Mouse (Mus musculus) kidney, postnatal 25 days (tissue): ENCODE data around the gene Znrf1.
"Not testable (repeated sequence)": the region's sequence is repeated elsewhere in the genome, so short reads cannot be mapped to it uniquely, and the experiment has no call there.

Experiments used
- DNase-seq, 2 experiments: peaks; one replicate each; pipeline ENCODE4 v3.0.0; 2021; ENCODE audit warnings: mixed read lengths in 2 of 2

Gene Znrf1

DNA sequence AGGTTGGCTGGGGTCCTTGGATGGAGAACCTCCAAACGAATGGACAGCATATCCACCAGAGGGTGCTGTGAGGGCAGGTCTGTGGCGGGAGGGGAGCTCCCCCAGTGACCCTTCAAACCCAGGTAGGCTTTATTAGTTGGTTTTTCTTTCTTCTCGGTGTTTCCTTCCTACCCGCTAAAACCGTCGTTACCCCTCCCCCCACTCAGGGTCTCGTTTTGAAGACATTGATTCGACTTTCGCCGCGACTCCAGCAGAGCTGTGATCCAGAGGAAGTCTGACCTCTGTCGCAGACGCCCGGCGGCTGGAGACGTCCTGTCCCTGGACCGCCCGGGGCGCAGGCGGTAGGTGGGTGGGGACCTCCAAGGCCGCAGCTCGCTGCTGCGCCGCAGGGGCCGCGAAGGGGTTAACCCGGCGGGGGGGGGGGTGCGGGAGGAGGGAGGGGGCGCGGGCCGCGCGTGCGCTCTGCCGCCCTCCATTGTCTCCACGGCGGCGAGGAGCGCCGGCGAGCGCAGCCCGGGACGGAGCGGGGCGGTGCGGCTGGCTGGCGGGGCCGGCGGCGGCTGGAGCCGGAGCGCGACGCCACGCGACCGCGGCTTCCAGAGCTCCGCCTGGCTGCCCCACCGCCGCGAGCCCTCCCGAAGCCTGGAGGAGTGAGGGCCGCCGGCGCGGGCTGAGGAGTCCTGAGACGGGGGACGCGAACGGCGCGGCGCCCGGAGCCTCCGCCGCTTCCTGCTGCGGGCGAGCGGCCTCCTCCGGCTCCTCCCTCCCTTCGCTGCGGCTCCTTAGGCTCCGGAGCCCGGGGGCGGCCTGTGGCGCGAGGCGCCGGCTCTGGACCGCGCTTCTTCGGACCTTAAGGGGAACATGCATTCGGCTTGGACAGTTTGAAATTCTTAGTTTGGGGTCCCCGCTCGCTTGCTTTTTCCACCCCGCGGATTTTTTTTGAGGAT, at the start of gene Znrf1:
Znrf1 (plus strand) TSS at position 67 of the 947 bp plus-strand sequence.
- DNase-seq = peak; percentile 76 to 86

DNA sequence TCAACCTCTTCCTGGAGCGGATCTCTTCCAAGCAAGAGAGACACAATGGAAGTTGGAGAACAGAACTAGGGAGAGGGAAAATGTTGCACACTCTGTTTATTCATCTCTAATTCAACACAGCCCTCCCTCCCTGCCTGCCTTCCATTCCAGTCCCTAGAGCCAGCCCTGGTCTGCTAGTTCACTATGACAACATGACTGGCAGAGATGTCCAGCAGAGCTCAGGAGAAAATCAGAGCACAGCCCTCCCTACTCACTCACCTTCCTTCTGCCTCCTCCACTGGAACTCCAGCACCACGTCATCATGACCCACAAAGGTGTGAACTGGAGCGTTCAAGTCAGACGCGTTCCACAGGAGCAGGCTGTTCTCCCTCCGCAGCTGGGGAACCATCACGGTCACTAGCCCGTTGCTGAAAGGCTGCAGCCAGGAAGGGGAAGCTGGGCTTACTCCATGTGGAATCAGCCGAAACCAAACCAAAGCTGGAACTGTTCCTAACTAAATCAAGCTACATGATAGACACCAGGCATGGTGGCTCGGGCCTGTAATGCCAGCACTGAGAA, 45.8 kb upstream of the Znrf1 start:
- peak; percentile 15 to 64 for DNase-seq

DNA sequence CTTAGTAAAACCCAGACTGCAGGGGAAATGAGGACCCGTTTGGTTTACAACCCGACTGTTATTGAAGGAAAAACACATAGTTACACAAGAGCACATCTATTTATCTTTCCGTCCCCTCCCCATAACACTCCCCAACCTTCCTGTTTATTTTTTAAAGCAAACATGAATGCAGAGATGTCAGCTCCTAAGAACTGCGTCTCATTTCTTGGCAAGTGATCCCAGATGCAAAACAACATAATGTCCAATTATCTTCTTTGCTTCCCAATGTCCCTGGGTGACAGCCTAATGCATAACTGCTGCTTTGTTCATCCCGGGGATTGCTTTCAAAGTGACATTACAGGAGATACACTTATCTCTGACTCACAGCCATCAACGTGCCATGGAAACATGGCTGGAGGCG, 44.7 kb upstream of the Znrf1 start:
- DNase-seq = no peak

DNA sequence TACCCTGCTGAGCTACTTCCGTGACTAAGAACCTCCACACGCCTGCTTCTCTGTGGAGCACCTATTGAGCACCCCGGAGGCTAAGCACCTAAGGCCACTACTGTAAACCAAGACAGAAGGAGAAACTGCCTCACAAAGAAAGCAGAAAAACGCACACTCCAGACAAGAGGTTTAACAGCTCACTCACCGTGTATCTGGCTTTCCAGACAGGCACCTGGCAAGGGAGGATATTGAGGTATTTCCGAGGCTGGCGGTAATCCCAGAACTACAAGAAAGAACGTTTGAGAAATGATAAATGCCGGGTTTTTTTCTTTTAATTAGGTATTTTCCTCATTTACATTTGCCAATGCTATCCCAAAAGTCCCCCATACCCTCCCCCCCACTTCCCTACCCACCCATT, 43.4 kb upstream of the Znrf1 start:
- DNase-seq = no peak

DNA sequence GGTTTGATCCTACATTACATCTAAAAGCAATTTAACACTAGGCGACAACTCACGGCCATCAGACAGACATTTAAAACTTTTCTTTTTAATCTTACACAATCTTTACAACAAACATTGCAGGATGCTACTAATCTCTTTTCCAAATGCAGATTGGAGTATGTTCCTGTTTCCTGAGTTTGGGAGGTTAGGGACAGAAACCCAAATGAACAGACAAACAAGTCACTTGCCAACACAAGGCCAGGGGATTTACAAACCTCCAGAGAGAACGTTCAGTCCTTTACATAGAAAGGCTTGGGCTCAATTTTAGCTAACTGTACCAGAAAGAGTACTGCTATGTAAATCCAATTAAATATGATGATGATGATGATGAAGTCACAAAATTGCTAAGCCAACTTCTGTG, 42.7 kb upstream of the Znrf1 start:
- no peak for DNase-seq

DNA sequence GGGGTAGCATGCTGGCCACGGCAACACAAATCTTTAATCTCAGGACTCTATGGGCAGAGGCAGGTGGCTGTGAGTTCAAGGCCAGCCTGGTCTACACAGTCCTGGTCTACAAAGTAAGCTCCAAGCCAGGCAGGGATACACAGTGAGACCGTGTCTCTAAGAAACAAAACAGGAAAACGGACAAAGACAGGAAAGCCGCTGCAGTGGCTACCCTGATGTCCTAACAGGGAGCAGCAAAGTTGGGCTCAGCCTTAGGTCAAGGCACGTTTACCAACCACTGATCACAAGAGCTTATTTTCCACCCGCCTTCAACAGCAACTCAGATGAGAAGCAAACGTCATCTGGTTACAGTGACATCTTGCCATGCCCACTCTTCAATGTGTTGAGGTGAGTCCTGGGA, 39.6 kb upstream of the Znrf1 start:
- no peak for DNase-seq

DNA sequence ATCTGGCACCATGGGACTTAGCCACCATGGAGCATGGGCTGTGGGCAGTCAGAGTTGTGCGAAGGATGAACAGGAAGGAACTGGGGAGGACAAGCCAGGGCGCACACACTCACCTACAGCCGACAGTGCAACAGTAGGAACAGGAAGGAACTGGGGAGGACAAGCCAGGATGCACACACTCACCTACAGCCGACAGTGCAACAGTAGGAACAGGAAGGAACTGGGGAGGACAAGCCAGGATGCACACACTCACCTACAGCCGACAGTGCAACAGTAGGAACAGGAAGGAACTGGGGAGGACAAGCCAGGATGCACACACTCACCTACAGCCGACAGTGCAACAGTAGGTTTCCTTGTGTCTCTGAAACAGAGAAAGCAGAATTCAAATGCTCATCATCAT, 37.6 kb upstream of the Znrf1 start:
- DNase-seq = not testable (repeated sequence)

DNA sequence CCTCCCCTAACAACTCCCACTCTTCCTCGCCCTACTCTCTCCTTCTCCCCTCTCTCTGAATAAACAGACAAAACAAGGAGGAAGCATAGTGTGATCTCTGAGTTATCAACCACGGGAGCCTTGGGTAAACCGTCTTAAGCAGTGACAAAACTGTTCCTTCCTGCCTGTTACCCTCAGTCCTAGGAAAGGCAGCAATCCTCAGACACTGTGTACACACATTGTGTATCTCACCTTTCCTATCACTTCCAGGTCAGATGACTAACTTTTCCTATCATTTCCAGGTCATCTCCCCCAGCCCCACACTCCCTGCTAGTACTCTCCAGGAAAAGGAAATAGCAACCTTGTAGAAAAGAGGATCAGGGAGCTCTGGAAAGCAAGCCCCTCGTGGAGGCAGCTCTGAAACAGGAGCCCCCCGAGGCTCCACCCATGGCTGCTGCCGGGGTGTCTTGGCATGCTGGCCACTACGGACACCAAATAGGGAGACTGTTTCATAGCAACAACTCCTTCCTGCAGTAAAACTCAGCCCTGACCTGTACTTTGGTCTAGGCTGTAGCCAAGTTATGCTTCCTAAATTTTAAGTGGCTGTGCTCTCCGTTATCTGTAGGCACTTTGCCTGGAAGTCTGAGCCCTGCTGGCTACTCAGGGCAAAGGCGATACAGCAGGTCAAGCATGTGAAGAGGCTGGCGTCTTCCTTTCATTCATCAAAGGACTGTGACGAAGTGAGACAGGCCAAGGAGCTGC, 34.0 kb upstream of the Znrf1 start:
- DNase-seq = no peak

DNA sequence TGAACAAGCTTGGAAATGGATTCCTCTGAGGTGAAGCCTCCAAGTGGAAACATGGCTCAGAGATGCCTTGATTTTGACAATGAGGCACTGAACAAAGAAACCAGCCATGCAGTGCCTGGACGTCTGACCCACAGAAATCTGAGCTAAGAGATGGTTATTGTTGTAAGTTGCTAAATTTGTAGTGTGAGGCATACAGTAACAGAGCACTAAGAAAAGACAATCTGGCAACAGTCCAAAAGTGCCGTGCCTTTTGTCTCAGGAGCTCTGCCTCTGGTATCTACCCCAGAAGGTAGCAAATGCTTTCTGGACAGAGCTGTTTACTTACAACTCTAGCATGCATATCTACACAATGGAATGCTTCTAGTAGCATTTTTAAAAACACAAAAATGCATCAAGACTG, 27.3 kb upstream of the Znrf1 start:
- DNase-seq = no peak

DNA sequence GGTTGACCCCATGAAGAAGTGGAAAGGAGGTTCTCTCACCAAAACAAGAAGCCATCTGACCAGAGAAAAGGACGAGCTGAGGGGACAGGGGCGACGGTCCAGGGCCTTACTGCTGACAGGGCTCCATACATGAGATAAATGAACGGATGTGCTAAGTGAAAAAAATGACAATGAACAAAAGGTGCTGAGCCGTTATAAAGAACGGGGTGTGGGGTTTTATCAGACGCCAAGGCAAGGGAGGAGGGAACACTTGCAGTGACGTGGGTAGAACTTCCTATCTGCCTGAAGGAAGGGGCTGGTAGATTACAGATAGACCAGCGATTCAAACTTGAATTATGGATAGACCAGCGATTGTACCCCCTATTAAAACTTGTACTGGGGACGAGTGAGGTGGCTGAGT, 26.6 kb upstream of the Znrf1 start:
- no peak for DNase-seq

DNA sequence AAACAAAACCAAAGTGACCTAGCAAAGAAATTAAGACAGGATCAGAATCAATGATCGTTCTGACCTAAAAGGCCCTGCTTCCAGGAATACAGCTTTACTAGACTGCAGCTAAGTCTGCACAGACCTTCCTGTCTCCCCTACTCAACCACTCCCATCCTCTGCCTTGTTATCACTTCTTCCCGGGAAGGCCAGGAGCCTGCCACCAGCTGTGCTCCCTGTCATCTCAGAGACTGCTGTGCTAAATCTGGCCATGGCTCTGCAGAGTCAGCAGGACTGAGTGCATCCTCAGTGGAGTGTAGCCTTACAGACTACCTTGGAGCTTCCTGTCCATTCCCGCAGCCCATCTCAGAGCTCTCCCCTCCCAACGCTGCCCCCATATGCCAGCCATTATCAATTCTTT, 25.5 kb upstream of the Znrf1 start:
- peak in 1 of 2 experiments; percentile 42 for DNase-seq

DNA sequence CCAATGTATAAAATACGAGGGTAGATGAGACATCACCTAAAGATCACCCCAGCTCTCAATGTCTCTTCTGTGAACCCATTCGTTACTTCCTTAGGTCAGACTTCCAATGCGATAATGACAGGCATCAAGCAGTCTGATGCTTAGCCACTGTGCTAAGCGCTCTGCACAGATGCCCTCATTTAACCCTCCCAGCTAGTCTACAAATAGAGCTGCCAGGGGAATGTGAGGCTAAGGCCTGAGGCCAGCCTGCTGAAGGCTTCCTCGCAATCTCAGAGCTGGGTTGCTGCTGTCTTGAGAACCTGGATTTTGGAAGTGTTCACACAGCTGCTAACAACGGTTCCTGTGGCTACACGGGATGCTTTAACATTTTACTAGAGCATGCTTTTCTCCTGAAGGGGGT, 23.0 kb upstream of the Znrf1 start:
- no peak for DNase-seq

DNA sequence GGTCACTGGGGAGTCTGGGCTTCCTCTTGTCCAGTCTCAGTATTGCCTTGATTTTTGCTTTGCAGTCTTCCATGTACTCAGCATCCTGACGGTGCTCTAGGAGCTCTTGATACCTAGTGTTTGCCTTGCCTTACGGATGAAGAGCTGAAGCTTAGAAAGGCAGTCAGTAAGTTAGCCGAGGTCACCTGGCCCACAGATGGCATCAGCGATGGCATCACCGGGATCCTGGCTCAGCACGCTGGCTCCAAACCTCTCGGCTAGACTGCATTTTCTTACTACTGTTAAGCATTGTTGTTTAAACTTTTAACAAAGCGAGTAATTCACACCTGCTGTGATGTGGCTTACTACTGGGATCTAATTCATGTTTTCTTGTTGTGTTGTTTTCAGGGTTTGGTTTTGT, 22.5 kb upstream of the Znrf1 start:
- DNase-seq = no peak

DNA sequence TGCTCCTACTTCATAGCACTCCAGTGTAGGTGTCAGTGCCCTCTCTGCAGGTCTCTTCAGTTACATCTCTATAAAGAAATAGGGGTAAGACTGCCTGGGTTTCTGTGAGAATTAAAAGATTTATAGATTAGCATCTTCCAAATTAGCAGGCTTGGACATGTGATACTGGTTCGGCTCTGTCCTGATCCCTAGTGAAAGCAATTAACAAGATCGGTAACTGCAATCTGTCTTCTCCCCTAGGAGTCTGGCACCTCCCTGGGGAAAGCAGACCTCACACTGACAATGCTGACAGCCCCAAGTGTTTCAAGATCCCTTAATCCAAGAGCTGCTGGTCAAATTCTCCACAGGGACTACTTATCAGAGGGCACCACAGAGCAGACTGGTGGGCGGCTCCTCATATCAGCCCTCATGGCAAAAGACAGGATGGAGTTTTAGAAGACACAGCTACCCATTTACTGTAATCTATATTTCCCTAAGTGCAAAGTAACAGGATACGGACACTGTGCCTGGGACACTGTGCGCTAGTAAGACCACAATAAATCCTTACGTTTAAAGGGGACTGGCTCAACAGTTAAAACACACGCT, 19.4 kb upstream of the Znrf1 start:
- no peak for DNase-seq

DNA sequence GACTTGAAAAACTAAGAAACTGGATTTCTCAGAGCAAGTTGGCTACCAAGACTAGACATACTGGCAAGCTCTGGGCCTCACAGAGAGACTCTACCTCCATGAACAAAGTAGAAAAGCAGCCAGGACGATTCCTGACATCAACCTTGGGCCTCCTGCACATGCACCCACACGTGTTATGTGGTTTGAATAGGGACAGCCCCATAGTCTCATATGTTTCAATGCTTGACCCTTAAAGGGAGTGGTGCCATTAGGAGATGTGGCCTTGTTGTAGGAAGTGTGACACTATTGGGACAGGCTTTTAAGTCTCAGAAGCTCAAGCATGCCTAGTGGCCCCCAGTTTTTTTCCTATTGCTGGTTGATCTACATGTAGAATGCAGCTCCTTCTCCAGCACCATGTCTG, 18.4 kb upstream of the Znrf1 start:
- no peak for DNase-seq

DNA sequence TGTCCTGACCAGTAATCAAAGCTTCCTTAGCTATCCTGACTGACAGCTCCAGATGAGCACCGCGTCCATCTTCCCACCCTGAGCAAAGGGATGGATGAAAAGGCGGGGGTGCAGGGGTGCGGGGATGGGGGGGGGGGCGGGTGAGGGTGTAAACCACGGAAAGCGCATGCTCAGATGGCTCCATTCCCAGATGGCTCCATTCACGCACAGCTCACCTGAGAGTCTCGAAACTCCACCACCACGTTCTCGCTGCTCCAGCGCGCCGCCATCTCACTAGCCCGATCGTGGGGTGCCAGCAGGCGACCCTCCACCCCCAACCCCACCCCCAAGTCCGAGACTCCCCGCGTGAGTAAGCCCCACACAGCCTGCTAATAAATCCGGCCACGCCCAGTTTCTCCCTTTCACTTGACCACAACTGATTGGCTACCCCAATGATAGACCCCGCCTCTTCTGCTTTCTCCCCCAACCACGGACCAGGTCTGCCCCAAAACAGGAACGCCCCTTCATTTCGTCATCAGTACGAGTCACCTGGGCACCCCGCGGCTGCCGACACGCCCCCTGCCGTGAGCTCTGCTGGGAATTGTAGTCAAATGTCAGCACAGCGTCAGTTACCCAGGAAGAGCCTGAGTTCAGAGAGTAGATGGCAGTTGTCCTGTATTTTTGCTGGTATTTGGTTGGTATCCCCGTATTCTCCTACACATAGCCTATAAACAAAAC, 14.0 kb upstream of the Znrf1 start, which contains the start of gene Wdr59:
Wdr59 (minus strand) TSS at position 380 of the 717 bp plus-strand sequence.
- DNase-seq = peak; percentile 99

DNA sequence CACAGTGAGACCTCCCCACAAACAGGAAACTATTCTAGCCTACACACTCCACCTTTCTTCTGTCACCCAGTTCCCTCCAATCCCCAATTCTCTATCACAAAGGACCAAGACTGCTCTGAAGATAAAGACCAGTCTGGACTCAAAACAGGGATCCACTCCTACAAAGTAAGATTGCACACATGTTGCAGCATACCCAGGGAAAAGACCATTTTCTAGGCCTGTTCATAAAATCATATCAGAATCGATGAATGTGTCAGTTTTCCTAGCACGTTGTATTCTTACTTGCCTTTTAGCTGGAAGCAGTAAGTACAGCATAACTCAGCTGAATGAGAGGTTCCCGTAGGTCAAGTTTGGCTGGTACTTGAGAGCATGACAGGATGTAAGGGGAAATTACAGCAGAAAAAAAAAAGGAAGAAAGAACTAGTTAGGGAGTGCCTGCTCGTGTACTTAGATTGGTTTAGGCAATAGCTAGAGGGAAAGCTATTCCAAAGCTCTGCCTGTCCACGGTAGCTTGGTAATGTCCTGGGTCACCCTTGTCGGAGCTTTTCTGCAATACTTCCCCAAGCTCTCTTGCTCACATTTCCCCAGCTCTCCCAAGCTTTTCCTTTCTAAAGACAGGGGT, 9.4 kb upstream of the Znrf1 start:
- DNase-seq = no peak

DNA sequence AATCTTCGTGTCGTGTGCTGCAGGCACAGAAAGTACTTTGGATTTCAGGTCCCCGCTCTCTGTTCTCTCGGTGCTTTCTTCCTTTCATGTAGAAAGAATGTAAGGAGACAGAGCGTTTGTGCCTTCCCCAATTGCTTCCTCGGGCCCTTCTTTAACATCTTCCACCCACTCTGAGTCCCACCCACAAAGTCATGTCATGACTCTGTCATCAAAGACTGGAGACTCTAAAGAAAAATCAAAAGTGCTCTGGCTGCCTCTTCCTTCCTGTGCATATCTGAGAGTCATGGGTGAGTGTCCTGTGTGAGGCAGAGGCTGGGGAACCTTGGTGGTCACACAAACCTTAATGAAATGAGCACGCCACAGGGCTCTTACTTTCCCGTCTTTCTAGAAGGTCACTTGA, 8.7 kb upstream of the Znrf1 start:
- DNase-seq = no peak

DNA sequence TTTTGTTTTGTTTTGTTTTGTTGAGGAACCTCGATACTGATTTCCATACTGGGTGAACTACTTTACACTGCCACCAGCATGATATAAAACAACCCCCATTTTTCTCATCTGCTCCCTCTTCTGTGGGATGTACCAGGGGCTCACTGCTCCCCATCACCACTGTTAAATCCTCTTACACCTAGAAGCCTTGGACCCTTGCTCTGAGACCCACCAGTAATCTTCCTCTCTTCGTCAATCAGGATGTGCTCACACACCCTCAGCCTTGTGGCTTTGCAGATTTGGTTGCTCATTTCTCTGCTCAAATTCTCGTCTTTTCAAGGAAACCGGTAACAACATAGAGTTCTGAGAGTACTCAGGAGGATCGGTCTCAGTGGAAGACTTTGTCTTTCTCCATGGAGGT, 7.8 kb upstream of the Znrf1 start:
- no peak for DNase-seq

DNA sequence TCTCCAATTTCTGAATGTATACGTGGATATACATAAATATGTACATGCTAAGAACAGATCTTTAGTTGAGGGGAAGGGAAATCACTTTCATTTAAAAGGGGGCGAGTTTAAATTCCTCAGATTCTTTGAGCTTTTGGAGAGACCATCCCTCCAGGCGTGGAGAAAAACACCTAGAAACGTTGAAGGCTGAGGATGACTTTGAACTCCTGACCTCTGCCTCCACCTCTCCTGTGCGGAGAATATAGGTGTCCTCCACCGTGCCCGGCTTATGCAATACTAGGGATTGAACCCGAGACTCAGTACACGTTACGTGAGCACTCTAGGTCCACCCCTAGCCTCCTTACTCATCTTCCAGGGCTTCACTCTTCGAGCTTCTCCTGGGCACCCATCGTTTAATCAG, 4.7 kb upstream of the Znrf1 start:
- no peak for DNase-seq

DNA sequence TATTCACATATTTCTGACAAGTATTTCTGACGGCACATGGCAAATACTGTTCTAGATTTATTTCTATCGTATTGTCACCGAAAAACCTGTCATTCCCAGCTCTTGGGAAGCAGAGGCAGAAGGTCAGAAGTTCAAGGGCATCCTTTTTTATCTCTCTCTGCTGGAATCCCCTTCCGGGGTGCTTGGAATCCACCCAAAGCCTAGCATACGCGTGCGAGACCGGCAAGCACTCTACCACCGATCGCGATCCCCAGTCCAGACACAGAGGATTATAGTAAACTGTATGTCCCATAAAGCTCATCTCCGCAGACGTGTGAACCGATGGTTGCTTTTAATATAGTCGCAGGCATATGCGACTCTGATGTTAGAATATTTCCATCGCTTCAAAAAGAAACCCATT, 4.3 kb upstream of the Znrf1 start:
- DNase-seq = no peak

DNA sequence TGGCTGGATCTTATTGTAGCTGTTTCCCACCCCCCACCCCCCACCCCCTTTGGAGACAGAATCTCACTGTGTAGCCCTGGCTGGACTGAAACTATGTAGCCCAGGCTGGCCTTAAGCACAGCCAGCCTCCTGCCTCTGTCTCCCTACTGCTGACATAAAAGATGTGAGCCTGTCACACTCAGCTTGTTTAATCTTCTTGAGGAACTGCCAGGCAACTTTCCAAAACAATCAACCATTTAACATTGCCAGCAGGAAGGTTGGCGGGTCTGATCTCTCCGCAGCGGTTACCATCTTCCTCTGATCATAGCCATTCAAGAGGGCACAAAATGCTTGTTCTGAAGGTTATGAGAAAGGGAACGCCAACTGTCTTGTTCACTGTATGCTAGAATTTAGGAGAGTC, 2.4 kb upstream of the Znrf1 start:
- DNase-seq = no peak
